Mouse (Mus musculus) forebrain, embryonic 14.5 days (tissue): ENCODE results near the gene A830018L16Rik. TPM values are rescaled to one million over a fixed set of nuclear protein-coding genes. Genes with fewer than 3 reads are reported as not detected.
A peak's percentile ranks its signal among the peaks of the same experiment; 100 is the strongest.
"Not testable (repeated sequence)": the region's sequence is repeated elsewhere in the genome, so short reads cannot be mapped to it uniquely, and the experiment has no call there.

Source experiments
- ATAC-seq: fragments of 200-750 bp; cut with Nextera tagmentation; 2 replicates; pipeline ENCODE4 v1.8.0; 2017; ENCODE audit warnings: mild to moderate bottlenecking, moderate library complexity
- DNase-seq: peaks from one replicate; pipeline ENCODE4 v3.0.0-alpha.2; 2015; ENCODE audit warnings: low spot score
- H3K27ac ChIP-seq: fragments of 300-500 bp; sonication (generic); 2 replicates; pipeline ENCODE4 v1.5.1; 2014; ENCODE audit warnings: low read depth, mild to moderate bottlenecking, control low read depth, low read length, moderate library complexity
- H3K27me3 ChIP-seq: fragments of 300-500 bp; sonication (generic); replicated peaks from 2 replicates; pipeline ENCODE4 v1.6.1; 2014; ENCODE audit warnings: low read length, control low read depth, mixed read lengths; ENCODE audit not compliant: control insufficient read depth, insufficient read depth
- H3K36me3 ChIP-seq: fragments of 300-500 bp; sonication (generic); 2 replicates; pipeline ENCODE4 v1.6.1; 2014; ENCODE audit warnings: low read length, control low read depth; ENCODE audit not compliant: control insufficient read depth, insufficient read depth
- H3K4me1 ChIP-seq: fragments of 300-500 bp; sonication (generic); 2 replicates; pipeline ENCODE4 v1.6.1; 2014; ENCODE audit warnings: antibody characterized with exemption, low read length, control low read depth; ENCODE audit not compliant: control insufficient read depth, insufficient read depth
- H3K4me2 ChIP-seq: fragments of 300-500 bp; sonication (generic); 2 replicates; pipeline ENCODE4 v1.6.1; 2014; ENCODE audit warnings: mild to moderate bottlenecking, control low read depth, low read length
- H3K4me3 ChIP-seq: fragments of 300-500 bp; sonication (generic); 2 replicates; pipeline ENCODE4 v1.5.1; 2014; ENCODE audit warnings: low read depth, low read length, control low read depth
- H3K9ac ChIP-seq: fragments of 300-500 bp; sonication (generic); 2 replicates; pipeline ENCODE4 v1.6.1; 2014; ENCODE audit warnings: mild to moderate bottlenecking, low read length, control low read depth, moderate library complexity
- H3K9me3 ChIP-seq: fragments of 300-500 bp; sonication (generic); replicated peaks from 2 replicates; pipeline ENCODE4 v1.6.1; 2016; ENCODE audit warnings: low read length, control low read depth, mixed read lengths; ENCODE audit not compliant: control insufficient read depth
- WGBS: fragments of 180-500 bp; shearing (Covaris S2); extraction: QIAGEN DNeasy Blood & Tissue Kit; methylation state at CpG from one replicate; pipeline ENCODE4 v1.1.7; 2014; 5-methylcytosine and 5-hydroxymethylcytosine counted together
- polyA plus RNA-seq: library from polyadenylated mRNA; unstranded; fragments of >200 nt; fragmentation: Nextera tagmentation; extraction: Ambion mirVana; gene quantifications from 2 replicates; pipeline ENCODE4 v1.2.1, GENCODE M21; 2014

A830018L16Rik gene
- polyA plus RNA-seq, 1 experiment from 2014 or later = 4.5 TPM

DNA sequence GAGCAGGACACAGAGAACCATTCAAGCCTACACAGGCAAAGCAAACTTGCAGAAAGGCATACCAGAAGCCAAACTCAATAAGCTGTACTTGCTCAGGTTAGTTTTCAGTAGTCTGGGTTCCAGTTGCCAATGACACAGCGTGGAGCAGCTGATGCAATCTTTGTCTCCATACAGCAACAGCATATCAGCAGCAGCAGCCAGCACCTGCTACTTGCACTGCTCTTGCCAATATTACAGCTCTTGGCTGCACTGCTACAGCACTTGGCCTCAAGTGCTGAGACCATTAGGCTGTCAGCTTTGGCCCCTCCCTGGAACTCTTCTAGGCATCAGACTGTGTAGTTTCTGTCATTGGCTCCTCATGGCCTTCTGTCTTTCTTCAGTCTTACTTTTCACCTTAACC is 44.4 kb downstream of the A830018L16Rik start:
- no peak overlapping the region for H3K27ac ChIP-seq
- 83% methylated on average over 1 of the region's 1 CpGs for WGBS
- no peaks in the 10 kb centered on the region for H3K36me3 ChIP-seq
- peak; percentile 48; the same call in 1 of the 2 replicates for ATAC-seq
- no peaks in the 10 kb centered on the region for H3K4me1 ChIP-seq
- no peak overlapping the region for H3K4me3 ChIP-seq
- DNase-seq = peak; percentile 37
- no peak overlapping the region for H3K4me2 ChIP-seq
- no peaks in the 10 kb centered on the region for H3K27me3 ChIP-seq
- no peak overlapping the region for H3K9ac ChIP-seq
- H3K9me3 ChIP-seq = no peaks in the 10 kb centered on the region

DNA sequence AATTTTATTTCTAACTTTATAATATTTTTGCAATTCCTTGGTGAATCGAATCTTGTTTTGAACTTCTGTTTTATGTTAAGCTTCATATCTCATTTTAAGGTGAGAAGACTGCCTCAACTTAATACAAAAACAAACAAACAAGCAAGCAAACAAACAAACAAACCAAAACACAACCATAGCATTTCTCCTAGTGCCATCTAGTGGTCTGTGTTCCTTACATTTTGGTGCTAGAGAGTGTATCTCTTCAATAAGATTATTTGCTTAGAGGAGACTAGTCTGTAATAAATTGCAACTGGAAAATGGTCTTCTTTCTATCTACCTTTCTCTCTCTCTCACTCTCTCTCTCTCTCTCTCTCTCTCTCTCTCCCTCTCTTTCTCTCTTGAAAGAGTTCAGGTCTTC is 52.4 kb downstream of the A830018L16Rik start:
- H3K36me3 ChIP-seq = no peaks in the 10 kb centered on the region
- no peak overlapping the region for H3K9ac ChIP-seq
- H3K4me2 ChIP-seq = no peak overlapping the region
- no peak overlapping the region for H3K27ac ChIP-seq
- ATAC-seq (no peak), DNase-seq (peak; percentile 8)
- 78% methylated on average over 1 of the region's 1 CpGs for WGBS
- no peaks in the 10 kb centered on the region for H3K27me3 ChIP-seq
- H3K4me1 ChIP-seq = no peaks in the 10 kb centered on the region
- H3K4me3 ChIP-seq = no peak overlapping the region
- no peaks in the 10 kb centered on the region for H3K9me3 ChIP-seq

DNA sequence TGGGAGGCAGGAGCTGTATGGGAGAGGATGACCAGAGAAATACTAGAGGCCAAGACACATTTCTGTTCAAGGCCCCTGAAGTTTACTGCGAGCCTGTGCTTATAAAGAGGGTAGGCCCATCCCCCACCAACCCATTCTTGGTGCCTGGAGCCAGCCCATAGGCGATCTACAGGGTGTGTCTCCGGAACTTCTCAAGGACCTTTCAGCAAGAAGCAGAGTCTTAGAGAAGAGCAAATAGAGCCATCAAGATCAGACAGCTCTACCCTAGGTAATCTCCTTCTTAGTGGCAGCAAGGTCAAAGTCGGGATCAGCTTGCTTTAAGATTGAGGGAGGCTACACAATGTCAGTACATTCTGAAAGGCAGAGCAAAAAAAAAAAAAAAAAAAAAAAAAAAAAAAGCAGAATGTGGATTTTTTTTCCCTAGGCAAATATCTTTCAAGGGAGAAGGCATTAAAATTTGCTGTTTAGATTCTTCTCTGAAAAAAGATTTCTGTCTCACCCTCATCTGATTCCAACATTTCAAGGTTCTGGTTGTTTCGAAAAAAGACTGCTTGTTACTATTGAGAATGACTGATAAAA is 53.2 kb downstream of the A830018L16Rik start:
- H3K4me2 ChIP-seq = no peak overlapping the region
- no peaks in the 10 kb centered on the region for H3K27me3 ChIP-seq
- H3K27ac ChIP-seq = no peak overlapping the region
- DNase-seq (no peak), ATAC-seq (no peak)
- 69% methylated on average over 5 of the region's 5 CpGs for WGBS
- H3K36me3 ChIP-seq = no peaks in the 10 kb centered on the region
- H3K9me3 ChIP-seq = no peaks in the 10 kb centered on the region
- H3K9ac ChIP-seq = no peak overlapping the region
- H3K4me1 ChIP-seq = no peaks in the 10 kb centered on the region
- no peak overlapping the region for H3K4me3 ChIP-seq

DNA sequence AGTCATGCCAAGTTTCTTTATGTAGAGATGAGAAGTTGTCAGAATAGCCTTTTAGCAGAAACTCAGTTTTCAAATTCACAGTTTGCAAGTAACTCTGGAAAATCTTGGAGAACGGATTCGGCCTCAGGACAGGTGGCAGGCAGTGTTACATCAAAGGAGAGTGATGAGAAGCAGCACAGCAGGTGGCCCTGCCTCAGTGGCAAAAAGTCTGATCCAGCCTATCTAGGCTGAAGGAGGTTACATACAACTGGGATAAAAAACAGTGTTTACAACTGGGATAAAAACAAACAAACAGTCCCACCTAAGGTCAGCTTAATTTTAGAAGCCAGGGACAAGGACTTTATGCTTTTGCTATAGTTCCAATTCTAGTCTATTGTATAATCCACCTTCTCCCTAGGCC is 79.0 kb downstream of the A830018L16Rik start:
- Histone ChIP-seq H3K4me3 (no peak overlapping the region), H3K27me3 (no peaks in the 10 kb centered on the region), H3K9me3 (no peaks in the 10 kb centered on the region), H3K4me2 (no peak overlapping the region), H3K27ac (no peak overlapping the region), H3K4me1 (no peaks in the 10 kb centered on the region), H3K9ac (no peak overlapping the region), H3K36me3 (no peaks in the 10 kb centered on the region)
- no peak for ATAC-seq
- WGBS = 93% methylated on average over 2 of the region's 2 CpGs
- no peak for DNase-seq

DNA sequence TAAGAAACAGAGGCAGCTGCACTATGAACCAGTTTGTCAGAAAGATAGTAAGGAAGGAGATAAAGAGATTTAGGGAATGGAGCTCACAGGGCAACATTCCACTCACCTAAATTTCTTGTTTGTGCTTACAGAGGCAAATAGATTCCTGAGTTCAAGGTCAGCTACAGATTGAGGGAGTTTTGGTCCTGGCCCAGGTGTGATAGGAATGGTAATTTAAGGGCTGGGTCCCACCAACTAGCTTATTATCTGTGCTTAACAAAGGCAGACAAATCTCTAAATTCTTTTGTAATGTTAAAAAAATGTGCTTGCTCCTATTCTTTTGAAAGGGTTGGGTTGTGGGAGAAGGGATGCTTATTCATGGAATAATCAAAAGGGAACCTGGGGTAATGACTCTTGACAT is 87.7 kb downstream of the A830018L16Rik start:
- no peaks in the 10 kb centered on the region for H3K9me3 ChIP-seq
- H3K4me1 ChIP-seq = no peaks in the 10 kb centered on the region
- H3K27me3 ChIP-seq = no peaks in the 10 kb centered on the region
- H3K9ac ChIP-seq = no peak overlapping the region
- H3K36me3 ChIP-seq = no peaks in the 10 kb centered on the region
- no peak overlapping the region for H3K4me2 ChIP-seq
- DNase-seq = no peak
- ATAC-seq = no peak
- no peak overlapping the region for H3K4me3 ChIP-seq
- no peak overlapping the region for H3K27ac ChIP-seq

DNA sequence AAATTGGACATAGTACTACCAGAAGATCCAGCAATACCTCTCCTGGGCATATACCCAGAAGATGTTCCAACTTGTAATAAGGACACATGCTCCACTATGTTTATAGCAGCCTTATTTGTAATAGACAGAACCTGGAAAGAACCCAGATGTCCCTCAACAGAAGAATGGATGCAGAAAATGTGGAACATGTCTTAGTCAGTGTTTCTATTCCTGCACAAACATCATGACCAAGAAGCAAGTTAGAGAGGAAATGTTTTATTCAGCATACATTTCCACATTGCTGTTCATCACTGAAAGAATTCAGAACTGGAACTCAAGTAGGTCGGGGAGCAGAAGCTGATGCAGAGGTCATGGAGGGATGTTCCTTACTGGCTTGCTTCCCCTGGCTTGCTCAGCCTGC is 135.9 kb downstream of the A830018L16Rik start:
- not testable (repeated sequence) for H3K9ac ChIP-seq, DNase-seq, H3K27me3 ChIP-seq, H3K27ac ChIP-seq, H3K36me3 ChIP-seq, H3K9me3 ChIP-seq, H3K4me2 ChIP-seq, H3K4me3 ChIP-seq, ATAC-seq, H3K4me1 ChIP-seq
- WGBS = 86% methylated on average over 1 of the region's 1 CpGs

DNA sequence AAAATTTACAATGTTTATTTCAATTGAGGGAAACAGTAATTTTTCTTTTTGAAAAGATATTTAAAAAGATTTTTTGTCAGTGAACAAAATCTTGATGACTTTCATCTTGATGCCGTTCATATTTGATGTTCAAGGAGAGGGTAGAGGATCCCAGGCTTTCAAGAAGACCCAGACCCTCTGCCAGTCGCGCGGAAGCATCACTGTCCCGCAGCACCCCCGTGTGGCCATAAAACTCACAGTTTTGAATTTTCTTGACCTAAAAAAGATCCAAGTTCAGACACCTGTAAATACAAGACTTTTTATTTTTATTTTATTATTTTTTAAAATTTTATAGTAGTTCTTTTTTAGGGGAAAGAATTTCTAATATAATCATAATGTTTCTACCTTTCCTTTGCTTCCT is 151.4 kb downstream of the A830018L16Rik start:
- DNase-seq (peak; percentile 57), ATAC-seq (peak; percentile 52)
- Histone ChIP-seq H3K27ac (no peak overlapping the region), H3K27me3 (no peaks in the 10 kb centered on the region), H3K36me3 (no peaks in the 10 kb centered on the region), H3K9ac (no peak overlapping the region), H3K9me3 (no peaks in the 10 kb centered on the region), H3K4me2 (no peak overlapping the region), H3K4me3 (no peak overlapping the region), H3K4me1 (no peaks in the 10 kb centered on the region)
- 11% methylated on average over 6 of the region's 6 CpGs for WGBS

DNA sequence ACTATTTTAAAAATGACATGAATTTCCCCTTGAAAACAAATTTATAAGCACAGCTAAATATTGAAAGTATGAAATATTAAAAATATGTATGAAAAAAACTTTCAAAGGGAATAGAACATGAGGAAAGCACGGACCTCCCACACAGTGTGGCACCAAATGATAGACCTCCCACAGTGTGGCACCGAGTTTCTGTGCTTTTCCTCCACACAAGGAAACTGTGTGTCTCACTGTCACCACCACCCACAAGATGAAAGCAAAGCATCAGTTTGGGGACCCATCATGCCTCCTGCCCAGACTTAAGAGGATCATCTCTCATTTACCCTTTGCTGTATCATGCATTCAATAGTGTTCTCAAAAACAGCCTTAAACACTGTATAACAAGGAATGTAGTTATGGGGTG is 152.8 kb downstream of the A830018L16Rik start:
- Histone ChIP-seq H3K4me3 (no peak overlapping the region), H3K27ac (no peak overlapping the region), H3K9ac (no peak overlapping the region), H3K27me3 (no peaks in the 10 kb centered on the region), H3K9me3 (no peaks in the 10 kb centered on the region), H3K36me3 (no peaks in the 10 kb centered on the region), H3K4me2 (no peak overlapping the region), H3K4me1 (no peaks in the 10 kb centered on the region)
- 79% methylated on average over 2 of the region's 2 CpGs for WGBS
- DNase-seq (no peak), ATAC-seq (no peak)

DNA sequence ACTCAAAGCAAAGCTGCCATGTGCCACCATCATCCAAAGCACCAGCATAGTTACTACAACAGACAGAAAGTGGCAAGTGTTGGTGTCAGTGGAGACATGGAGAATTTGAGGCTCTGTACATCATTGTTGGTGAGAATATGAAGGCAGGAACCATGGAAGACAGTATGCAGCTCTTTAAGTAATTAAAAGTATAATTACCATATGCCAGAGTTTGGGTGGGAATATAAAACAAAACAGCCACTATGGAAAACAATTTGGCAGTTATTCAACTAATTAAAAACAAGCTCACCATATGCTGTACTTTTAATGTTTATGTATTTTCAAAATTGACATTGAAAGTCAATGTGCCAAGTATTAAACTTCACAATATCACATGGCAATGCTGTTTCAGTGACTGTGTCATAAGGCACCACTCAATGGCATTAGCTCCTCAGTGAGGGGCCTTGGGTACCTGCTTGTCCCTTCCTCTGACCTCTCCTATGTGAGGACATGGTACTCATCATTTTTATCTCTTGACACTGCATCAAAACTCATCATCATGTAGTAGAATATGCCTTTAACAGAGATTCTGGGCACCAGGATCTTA is 153.5 kb downstream of the A830018L16Rik start:
- Histone ChIP-seq H3K4me3 (no peak overlapping the region), H3K36me3 (no peaks in the 10 kb centered on the region), H3K27me3 (no peaks in the 10 kb centered on the region), H3K27ac (no peak overlapping the region), H3K4me1 (no peaks in the 10 kb centered on the region), H3K9ac (no peak overlapping the region), H3K9me3 (no peaks in the 10 kb centered on the region), H3K4me2 (no peak overlapping the region)
- peak; percentile 65 for ATAC-seq
- peak; percentile 67 for DNase-seq
